Mouse (Mus musculus) limb, embryonic 15.5 days (tissue): ENCODE measurements around the gene Nbdy. TPM values are rescaled to one million over a fixed set of nuclear protein-coding genes. Genes with fewer than 3 reads are reported as not detected.

Experiments
- ATAC-seq: fragments of 200-750 bp; cut with Nextera tagmentation; 2 replicates; pipeline ENCODE4 v1.8.0; 2017; ENCODE audit warnings: low read depth, moderate TSS enrichment; ENCODE audit not compliant: insufficient number of reproducible peaks, low FRiP score, low TSS enrichment
- H3K27ac ChIP-seq: fragments of 300-500 bp; sonication (generic); 2 replicates; pipeline ENCODE4 v1.5.1; 2015; ENCODE audit warnings: moderate library complexity, mild to moderate bottlenecking, inconsistent platforms
- H3K27me3 ChIP-seq: fragments of 300-500 bp; sonication (generic); 2 replicates; pipeline ENCODE4 v1.6.1; 2015; ENCODE audit warnings: inconsistent platforms
- H3K36me3 ChIP-seq: fragments of 300-500 bp; sonication (generic); 2 replicates; pipeline ENCODE4 v1.6.1; 2015; ENCODE audit warnings: inconsistent platforms
- H3K4me1 ChIP-seq: fragments of 300-500 bp; sonication (generic); 2 replicates; pipeline ENCODE4 v1.6.1; 2015; ENCODE audit warnings: inconsistent platforms
- H3K4me2 ChIP-seq: fragments of 300-500 bp; sonication (generic); 2 replicates; pipeline ENCODE4 v1.6.1; 2015; ENCODE audit warnings: mild to moderate bottlenecking, inconsistent platforms
- H3K4me3 ChIP-seq: fragments of 300-500 bp; sonication (generic); 2 replicates; pipeline ENCODE4 v1.5.1; 2015; ENCODE audit warnings: mild to moderate bottlenecking, inconsistent platforms
- H3K9ac ChIP-seq: fragments of 300-500 bp; sonication (generic); 2 replicates; pipeline ENCODE4 v1.6.1; 2015; ENCODE audit warnings: inconsistent platforms
- H3K9me3 ChIP-seq: fragments of 300-500 bp; sonication (generic); 2 replicates; pipeline ENCODE4 v1.6.1; 2016; ENCODE audit warnings: inconsistent platforms
- WGBS: fragments of 180-500 bp; shearing (Covaris S2); methylation state at CpG from one replicate; pipeline ENCODE4 v1.1.7; 2015; 5-methylcytosine and 5-hydroxymethylcytosine counted together
- polyA plus RNA-seq: library from polyadenylated mRNA; unstranded; fragments of >200 nt; fragmentation: Nextera tagmentation; extraction: Ambion mirVana; gene quantifications from 2 replicates; pipeline ENCODE4 v1.2.1, GENCODE M21; 2015

Nbdy gene
- polyA plus RNA-seq = 114 and 117 TPM in 2 replicates

DNA sequence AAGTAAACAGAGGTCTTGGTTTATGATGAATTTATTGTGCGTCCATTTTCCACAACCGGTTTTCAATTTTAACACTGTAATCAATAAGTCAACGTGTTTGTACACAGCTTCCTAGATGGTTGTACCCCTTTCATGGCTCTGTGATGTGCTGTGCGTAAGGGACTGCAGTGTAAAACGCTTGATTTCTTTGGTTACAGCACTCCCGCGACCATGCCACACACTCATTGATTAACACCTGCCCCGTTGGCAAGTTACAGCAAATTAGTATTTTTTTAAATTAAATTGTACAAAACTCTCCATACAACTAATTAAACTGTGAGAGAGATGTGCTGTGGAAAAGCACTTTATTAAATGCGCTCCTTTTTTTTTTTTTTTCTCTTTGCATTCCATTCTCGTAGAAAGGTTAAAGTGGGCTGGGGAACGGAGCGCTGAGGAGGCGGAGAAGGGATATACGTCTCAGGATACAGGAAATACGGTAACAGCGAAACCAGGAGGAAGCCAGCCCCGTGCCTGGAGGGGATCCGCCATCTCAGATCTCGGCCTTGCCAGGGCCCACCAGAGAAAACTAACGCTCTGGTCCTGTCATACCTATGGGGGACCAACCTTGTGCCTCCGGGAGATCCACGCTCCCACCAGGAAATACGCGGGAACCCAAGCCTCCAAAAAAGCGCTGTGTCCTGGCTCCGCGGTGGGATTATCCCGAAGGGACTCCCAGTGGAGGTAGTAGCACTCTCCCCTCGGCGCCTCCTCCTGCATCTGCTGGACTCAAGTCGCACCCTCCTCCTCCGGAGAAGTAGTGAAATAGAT is at the start of gene Nbdy:
Nbdy (plus strand) TSS at position 481 of the 807 bp plus-strand sequence.
- no peaks in the 10 kb centered on the region for H3K4me1 ChIP-seq
- H3K9ac ChIP-seq = peak within 1 kb of the TSS; percentile 50
- no peaks in the 10 kb centered on the region for H3K9me3 ChIP-seq
- no peaks in the 10 kb centered on the region for H3K27me3 ChIP-seq
- peak within 1 kb of the TSS; percentile 45 for H3K4me2 ChIP-seq
- H3K4me3 ChIP-seq = peak within 1 kb of the TSS; percentile 54
- 13% methylated on average over 32 of the region's 32 CpGs for WGBS
- ATAC-seq = peak; percentile 74; the same call in 1 of the 2 replicates
- H3K36me3 ChIP-seq = no peaks in the 10 kb centered on the region
- H3K27ac ChIP-seq = peak within 1 kb of the TSS; percentile 86

DNA sequence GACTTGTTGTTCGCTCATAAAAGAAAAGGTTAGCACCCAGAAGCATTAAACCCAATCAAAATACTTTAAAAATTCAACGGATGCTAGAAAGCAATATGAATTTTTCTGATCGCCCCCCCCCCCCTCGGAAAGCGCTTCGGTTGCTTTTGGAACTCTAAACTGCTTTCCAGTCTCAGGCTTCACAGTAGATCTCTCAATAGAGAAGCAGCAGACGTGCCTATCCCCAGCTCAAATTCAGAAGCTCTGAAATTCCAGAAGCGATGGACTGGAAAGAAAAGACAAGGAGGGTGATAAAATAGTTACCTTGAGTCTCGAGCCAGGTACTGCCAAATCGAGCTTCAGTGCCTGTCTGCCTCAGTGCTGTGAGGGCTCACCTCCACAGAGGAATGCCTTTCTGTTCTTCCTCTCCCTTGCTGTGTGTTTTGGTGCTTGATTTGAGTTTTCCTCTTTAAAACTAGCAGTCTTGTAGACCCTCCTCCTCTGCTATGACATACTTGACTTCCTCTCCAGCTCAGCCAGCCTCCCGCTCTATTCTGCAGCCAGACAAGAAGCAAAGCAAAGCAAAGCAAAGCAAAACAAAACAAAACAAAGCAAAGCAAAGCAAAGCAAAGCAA is 27.5 kb upstream of the Nbdy start, which contains the start of gene Kctd12b:
Kctd12b (minus strand) TSS at position 610 of the 614 bp plus-strand sequence.
- peak within 1 kb of the TSS; percentile 73 for H3K27ac ChIP-seq
- no peaks in the 10 kb centered on the region for H3K4me1 ChIP-seq
- no peak within 1 kb of the TSS for H3K9ac ChIP-seq
- H3K36me3 ChIP-seq = no peaks in the 10 kb centered on the region
- no peak for ATAC-seq
- no peaks in the 10 kb centered on the region for H3K27me3 ChIP-seq
- no peaks in the 10 kb centered on the region for H3K9me3 ChIP-seq
- 31% methylated on average over 11 of the region's 11 CpGs for WGBS
- H3K4me2 ChIP-seq = peak within 1 kb of the TSS; percentile 29
- H3K4me3 ChIP-seq = peak within 1 kb of the TSS; percentile 38

DNA sequence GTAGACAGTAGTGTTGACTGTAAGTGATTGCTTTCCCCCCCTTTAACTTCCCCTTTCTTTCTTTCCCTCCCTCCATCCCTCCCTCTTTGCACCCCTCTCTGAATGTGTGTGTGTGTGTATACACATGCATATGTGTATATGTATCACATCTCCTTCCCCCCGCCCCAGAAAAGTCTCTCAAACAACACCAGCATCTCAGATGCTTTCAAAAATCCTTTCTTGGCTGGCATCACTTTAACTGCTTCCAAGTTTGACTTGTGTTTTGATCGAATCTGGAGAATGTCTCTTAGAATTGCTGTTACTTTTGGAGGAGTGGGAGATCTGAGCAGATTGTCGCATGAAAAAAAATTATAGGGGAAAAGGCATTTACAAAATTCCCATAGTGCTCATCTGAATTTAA is 22.9 kb upstream of the Nbdy start:
- Histone ChIP-seq H3K4me1 (no peaks in the 10 kb centered on the region), H3K36me3 (no peaks in the 10 kb centered on the region), H3K9ac (no peak overlapping the region), H3K4me2 (no peak overlapping the region), H3K27me3 (no peaks in the 10 kb centered on the region), H3K4me3 (no peak overlapping the region), H3K27ac (no peak overlapping the region), H3K9me3 (no peaks in the 10 kb centered on the region)
- ATAC-seq = no peak
- 75% methylated on average over 3 of the region's 3 CpGs for WGBS

DNA sequence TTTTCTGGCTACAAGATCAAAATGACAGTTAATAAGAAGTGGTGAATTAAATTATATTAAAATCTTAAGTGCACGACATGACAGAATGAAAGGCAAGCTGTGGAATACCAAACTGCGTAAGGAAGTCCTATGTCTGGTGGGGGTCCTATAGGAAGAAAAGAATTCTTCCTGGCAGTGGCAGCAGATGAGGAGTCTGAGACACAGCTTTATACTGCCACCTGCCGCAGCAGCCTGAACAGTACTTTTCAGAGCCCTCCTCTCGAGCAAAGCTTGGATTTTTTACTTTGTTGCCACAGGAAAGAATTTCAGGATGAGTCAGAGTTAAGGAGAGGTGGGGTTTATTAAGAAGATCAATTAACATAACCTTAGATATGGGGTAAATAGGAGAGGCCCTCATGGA is 15.7 kb upstream of the Nbdy start:
- Histone ChIP-seq H3K36me3 (no peaks in the 10 kb centered on the region), H3K9me3 (no peaks in the 10 kb centered on the region), H3K27ac (no peak overlapping the region), H3K9ac (no peak overlapping the region), H3K27me3 (no peaks in the 10 kb centered on the region), H3K4me3 (no peak overlapping the region), H3K4me1 (no peaks in the 10 kb centered on the region), H3K4me2 (no peak overlapping the region)
- 33% methylated on average over 4 of the region's 4 CpGs for WGBS
- no peak for ATAC-seq

DNA sequence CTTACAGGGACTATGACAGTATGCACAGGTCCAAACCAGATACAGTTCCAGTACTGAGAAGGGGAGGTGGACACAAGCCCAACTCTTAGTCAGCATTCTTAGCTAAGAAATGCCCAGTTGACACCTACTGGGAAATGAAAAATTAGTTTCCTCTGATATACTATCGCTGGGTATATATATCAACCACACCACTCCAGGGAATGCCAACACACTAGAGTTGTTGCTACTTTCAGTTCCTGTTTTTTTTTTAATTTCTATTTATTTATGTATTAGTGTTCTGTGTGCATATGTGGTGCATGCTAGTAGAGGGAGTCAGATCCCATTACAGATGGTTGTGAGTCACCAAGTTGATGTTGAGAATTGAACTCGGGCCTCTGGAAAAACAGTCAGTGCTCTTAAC is 6.7 kb upstream of the Nbdy start:
- Histone ChIP-seq H3K36me3 (no peaks in the 10 kb centered on the region), H3K9me3 (no peaks in the 10 kb centered on the region), H3K9ac (no peak overlapping the region), H3K4me2 (no peak overlapping the region), H3K27ac (no peak overlapping the region), H3K4me3 (no peak overlapping the region), H3K27me3 (no peaks in the 10 kb centered on the region), H3K4me1 (no peaks in the 10 kb centered on the region)
- no peak for ATAC-seq
- 74% methylated on average over 2 of the region's 2 CpGs for WGBS

DNA sequence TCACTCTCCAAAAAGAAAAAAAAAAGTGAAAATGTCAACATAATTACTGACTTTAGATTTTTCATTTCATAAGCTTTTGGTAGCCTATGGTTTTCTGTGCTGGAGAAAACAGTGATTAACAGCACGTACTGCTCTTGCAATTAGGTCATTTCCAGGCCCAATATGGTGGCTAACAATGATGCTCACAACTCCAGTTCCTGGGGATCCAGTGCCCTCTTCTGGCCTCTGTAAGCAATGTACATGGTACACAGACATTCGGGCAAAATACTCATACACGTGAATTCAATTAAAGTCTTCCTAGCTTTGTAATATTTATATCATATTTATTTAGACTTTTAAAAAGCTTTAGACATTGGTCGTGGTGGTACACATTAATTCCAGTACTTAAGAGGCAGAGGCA is 3.8 kb upstream of the Nbdy start:
- H3K9me3 ChIP-seq = no peaks in the 10 kb centered on the region
- H3K9ac ChIP-seq = no peak overlapping the region
- H3K27ac ChIP-seq = no peak overlapping the region
- no peak for ATAC-seq
- H3K27me3 ChIP-seq = no peaks in the 10 kb centered on the region
- H3K4me3 ChIP-seq = no peak overlapping the region
- H3K4me2 ChIP-seq = no peak overlapping the region
- H3K36me3 ChIP-seq = no peaks in the 10 kb centered on the region
- 34% methylated on average over 4 of the region's 4 CpGs for WGBS
- no peaks in the 10 kb centered on the region for H3K4me1 ChIP-seq

DNA sequence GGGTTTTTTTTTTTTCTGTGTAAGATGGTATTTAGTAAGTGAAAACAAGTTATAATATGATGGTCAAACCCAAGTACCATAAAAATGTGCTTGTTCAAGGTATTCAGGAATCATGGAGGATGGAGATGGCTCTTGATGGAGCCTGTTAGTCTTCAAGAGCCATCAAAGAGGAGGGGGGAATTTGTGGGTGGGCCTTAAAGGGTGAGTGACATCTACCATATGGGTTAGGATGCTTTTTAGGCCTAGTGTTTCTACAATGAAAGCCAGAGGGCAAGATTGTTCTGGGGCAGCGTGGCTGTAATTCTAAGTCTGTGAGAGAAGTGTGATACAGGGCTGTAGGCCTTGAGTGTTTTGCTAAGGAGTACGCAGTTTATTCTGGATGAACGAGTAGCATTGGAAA is 1.0 kb downstream of the Nbdy start:
- H3K36me3 ChIP-seq = no peaks in the 10 kb centered on the region
- H3K4me2 ChIP-seq = peak overlapping the region; percentile 39
- ATAC-seq = no peak
- no peak overlapping the region for H3K9ac ChIP-seq
- 32% methylated on average over 3 of the region's 3 CpGs for WGBS
- H3K4me1 ChIP-seq = no peaks in the 10 kb centered on the region
- peak overlapping the region; percentile 54 for H3K4me3 ChIP-seq
- H3K9me3 ChIP-seq = no peaks in the 10 kb centered on the region
- H3K27ac ChIP-seq = no peak overlapping the region; the same call in 1 of the 2 replicates
- H3K27me3 ChIP-seq = no peaks in the 10 kb centered on the region

DNA sequence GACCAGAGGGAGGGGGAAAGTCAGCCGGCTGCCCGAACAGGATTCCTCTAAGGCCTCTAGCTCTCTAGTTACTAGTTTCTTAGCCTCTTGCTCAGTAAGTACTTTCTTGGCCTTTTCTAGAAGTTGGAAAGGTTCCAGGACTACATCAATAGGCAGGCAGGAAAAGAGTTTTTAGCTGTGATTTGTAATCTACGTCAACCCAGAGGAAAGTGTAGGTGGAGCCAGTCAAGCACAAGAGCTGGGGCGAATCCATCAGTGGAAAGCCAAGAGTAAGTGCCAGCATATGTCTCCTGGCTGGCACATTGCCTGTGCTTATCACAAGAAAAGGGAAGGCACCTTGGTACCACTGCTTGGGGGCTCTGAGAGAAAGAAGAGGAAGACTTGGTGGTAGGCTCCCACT is 12.3 kb downstream of the Nbdy start:
- 70% methylated on average over 4 of the region's 4 CpGs for WGBS
- H3K27ac ChIP-seq = no peak overlapping the region
- no peak for ATAC-seq

DNA sequence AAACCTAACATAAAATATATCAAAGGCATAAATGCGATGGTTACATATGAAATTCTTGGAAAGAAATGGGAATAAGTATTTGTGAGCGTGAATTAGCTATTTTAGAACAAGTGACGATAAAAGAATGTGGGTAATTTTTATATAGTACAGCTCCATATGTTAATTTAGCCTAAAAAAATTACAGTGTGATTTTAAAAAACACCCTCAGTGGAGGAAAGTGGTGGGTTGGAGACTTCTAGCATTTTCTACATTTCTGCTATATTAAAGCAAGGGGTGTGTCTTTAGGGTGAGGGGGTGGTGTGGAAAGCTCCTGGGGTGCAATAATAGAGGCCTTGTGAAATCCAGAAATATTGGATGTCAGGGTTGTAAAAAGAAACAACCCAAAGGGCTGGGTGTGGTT is 19.1 kb downstream of the Nbdy start:
- no peak overlapping the region for H3K4me2 ChIP-seq
- ATAC-seq = no peak
- H3K9me3 ChIP-seq = no peaks in the 10 kb centered on the region
- H3K36me3 ChIP-seq = no peaks in the 10 kb centered on the region
- H3K27ac ChIP-seq = no peak overlapping the region
- no peak overlapping the region for H3K9ac ChIP-seq
- no peaks in the 10 kb centered on the region for H3K27me3 ChIP-seq
- no peaks in the 10 kb centered on the region for H3K4me1 ChIP-seq
- 59% methylated on average over 3 of the region's 3 CpGs for WGBS
- no peak overlapping the region for H3K4me3 ChIP-seq

More for the DNA sequence above, 12.3 kb downstream of the Nbdy start:
- H3K9me3 ChIP-seq = no peaks in the 10 kb centered on the region
- H3K4me2 ChIP-seq = no peak overlapping the region
- H3K27me3 ChIP-seq = no peaks in the 10 kb centered on the region
- H3K36me3 ChIP-seq = no peaks in the 10 kb centered on the region
- H3K4me3 ChIP-seq = no peak overlapping the region
- no peak overlapping the region for H3K9ac ChIP-seq
- H3K4me1 ChIP-seq = no peaks in the 10 kb centered on the region

DNA sequence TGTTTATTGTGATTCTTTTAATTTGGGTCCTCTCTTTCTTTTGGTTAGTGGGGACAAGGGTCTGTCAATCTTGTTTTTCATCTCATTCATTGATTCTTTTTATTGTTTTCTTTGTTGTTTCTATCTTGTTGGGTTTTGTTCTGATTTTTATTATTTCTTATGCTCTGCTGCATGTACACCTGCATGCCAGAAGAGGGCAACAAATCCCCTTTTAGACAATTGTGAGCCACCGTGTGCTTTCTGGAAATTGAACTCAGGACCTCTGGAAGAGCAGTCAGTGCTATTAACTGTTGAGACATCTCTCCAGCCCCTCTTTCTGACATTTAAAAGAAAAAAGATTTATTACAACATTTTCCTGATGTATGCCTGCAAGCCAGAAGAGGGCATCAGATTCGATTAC is 25.8 kb downstream of the Nbdy start:
- Histone ChIP-seq H3K9me3 (no peaks in the 10 kb centered on the region), H3K4me3 (no peak overlapping the region), H3K27me3 (no peaks in the 10 kb centered on the region), H3K9ac (no peak overlapping the region), H3K4me1 (no peaks in the 10 kb centered on the region), H3K27ac (no peak overlapping the region), H3K4me2 (no peak overlapping the region), H3K36me3 (no peaks in the 10 kb centered on the region)
- WGBS = 37% methylated on average over 2 of the region's 2 CpGs
- ATAC-seq = no peak
